Mouse (Mus musculus): ENCODE results near the gene Snap91. TPM values are rescaled to one million over a fixed set of nuclear protein-coding genes. Genes with fewer than 3 reads are reported as not detected.

Gene Snap91
- total and polyA plus RNA-seq, 2 experiments from 2014 or later = 161 to 247 TPM

- peaks cover 10% of the 10 kb centered on the region for H3K4me1 ChIP-seq (ENCODE audit: insufficient read depth, low read length)
- 1% methylated on average over 65 of the region's 75 CpGs for WGBS
- H3K36me3 ChIP-seq (ENCODE audit: insufficient read depth, low read length) = no peaks in the 10 kb centered on the region
- ATAC-seq (ENCODE audit: low FRiP score) (peak; percentile 35), DNase-seq (ENCODE audit: low spot score) (peak; percentile 48)
- H3K9me3 ChIP-seq (ENCODE audit: low read length) = no peaks in the 10 kb centered on the region
- TF ChIP-seq CTCF (IDR thresholded peaks at IDR 0.05) = no peak
- peak overlapping the region; percentile 95 for H3K27ac ChIP-seq (ENCODE audit: low read depth, low read length)
- H3K4me3 ChIP-seq (ENCODE audit: low read depth, low read length) = peak overlapping the region; percentile 92
- peak overlapping the region; percentile 77 for H3K4me2 ChIP-seq (ENCODE audit: low read depth, low read length, poor library complexity, severe bottlenecking)
- no peaks in the 10 kb centered on the region for H3K27me3 ChIP-seq (ENCODE audit: insufficient read depth, low read length)
- H3K9ac ChIP-seq (replicated peaks; ENCODE audit: low read length, poor library complexity, severe bottlenecking) = peak overlapping the region; percentile 90
Observed at GRCm38 (mm10) chr9:86879216-86880112, 990 bp downstream of the Snap91 start.

- peaks cover 10% of the 10 kb centered on the region for H3K4me1 ChIP-seq (ENCODE audit: insufficient read depth, low read length)
Observed at GRCm38 (mm10) chr9:86878716-86879115, 1.7 kb downstream of the Snap91 start.

GRCm38 (mm10) chr9:86873681-86874080 lies 6.8 kb downstream of the Snap91 start:
- H3K4me2 ChIP-seq (ENCODE audit: low read depth, low read length, poor library complexity, severe bottlenecking) = no peak overlapping the region

More at GRCm38 (mm10) chr9:86878716-86879115, 1.7 kb downstream of the Snap91 start:
- DNase-seq (ENCODE audit: low spot score) (no peak), ATAC-seq (ENCODE audit: low FRiP score) (no peak)
- Histone ChIP-seq H3K4me3 (ENCODE audit: low read depth, low read length) (peak overlapping the region; percentile 92), H3K27ac (ENCODE audit: low read depth, low read length) (peak overlapping the region; percentile 95; the same call in 1 of the 2 replicates), H3K4me2 (ENCODE audit: low read depth, low read length, poor library complexity, severe bottlenecking) (peak overlapping the region; percentile 77), H3K9ac (replicated peaks; ENCODE audit: low read length, poor library complexity, severe bottlenecking) (peak overlapping the region; percentile 90), H3K27me3 (ENCODE audit: insufficient read depth, low read length) (no peaks in the 10 kb centered on the region), H3K36me3 (ENCODE audit: insufficient read depth, low read length) (no peaks in the 10 kb centered on the region), H3K9me3 (ENCODE audit: low read length) (no peaks in the 10 kb centered on the region)
- no peak for TF ChIP-seq CTCF (IDR thresholded peaks at IDR 0.05)
- WGBS = 49% methylated on average over 6 of the region's 6 CpGs

GRCm38 (mm10) chr9:86869586-86870338 lies 10.7 kb downstream of the Snap91 start:
- no peaks in the 10 kb centered on the region for H3K27me3 ChIP-seq (ENCODE audit: insufficient read depth, low read length)
- no peaks in the 10 kb centered on the region for H3K9me3 ChIP-seq (ENCODE audit: low read length)
- ATAC-seq (ENCODE audit: low FRiP score) = no peak

More at GRCm38 (mm10) chr9:86873681-86874080, 6.8 kb downstream of the Snap91 start:
- H3K9me3 ChIP-seq (ENCODE audit: low read length) = no peaks in the 10 kb centered on the region
- DNase-seq (ENCODE audit: low spot score) = no peak
- no peaks in the 10 kb centered on the region for H3K27me3 ChIP-seq (ENCODE audit: insufficient read depth, low read length)
- WGBS = 91% methylated on average over 4 of the region's 4 CpGs
- no peak for TF ChIP-seq CTCF (IDR thresholded peaks at IDR 0.05)
- ATAC-seq (ENCODE audit: low FRiP score) = no peak
- peaks cover 5% of the 10 kb centered on the region for H3K36me3 ChIP-seq (ENCODE audit: insufficient read depth, low read length)
- peaks cover 10% of the 10 kb centered on the region for H3K4me1 ChIP-seq (ENCODE audit: insufficient read depth, low read length)
- H3K9ac ChIP-seq (replicated peaks; ENCODE audit: low read length, poor library complexity, severe bottlenecking) = no peak overlapping the region
- no peak overlapping the region for H3K27ac ChIP-seq (ENCODE audit: low read depth, low read length)
- no peak overlapping the region for H3K4me3 ChIP-seq (ENCODE audit: low read depth, low read length)

GRCm38 (mm10) chr9:86858101-86858500 lies 22.4 kb downstream of the Snap91 start:
- Histone ChIP-seq H3K9me3 (ENCODE audit: low read length) (no peaks in the 10 kb centered on the region), H3K27me3 (ENCODE audit: insufficient read depth, low read length) (no peaks in the 10 kb centered on the region), H3K9ac (replicated peaks; ENCODE audit: low read length, poor library complexity, severe bottlenecking) (no peak overlapping the region), H3K4me1 (ENCODE audit: insufficient read depth, low read length) (no peaks in the 10 kb centered on the region), H3K4me3 (ENCODE audit: low read depth, low read length) (no peak overlapping the region), H3K4me2 (ENCODE audit: low read depth, low read length, poor library complexity, severe bottlenecking) (no peak overlapping the region), H3K36me3 (ENCODE audit: insufficient read depth, low read length) (no peaks in the 10 kb centered on the region), H3K27ac (ENCODE audit: low read depth, low read length) (no peak overlapping the region)
- TF ChIP-seq CTCF (IDR thresholded peaks at IDR 0.05) = no peak
- DNase-seq (ENCODE audit: low spot score) = no peak
- ATAC-seq (ENCODE audit: low FRiP score) = no peak
- 87% methylated on average over 4 of the region's 4 CpGs for WGBS

More at GRCm38 (mm10) chr9:86869586-86870338, 10.7 kb downstream of the Snap91 start:
- Histone ChIP-seq H3K4me1 (ENCODE audit: insufficient read depth, low read length) (no peaks in the 10 kb centered on the region), H3K4me2 (ENCODE audit: low read depth, low read length, poor library complexity, severe bottlenecking) (no peak overlapping the region), H3K27ac (ENCODE audit: low read depth, low read length) (no peak overlapping the region), H3K9ac (replicated peaks; ENCODE audit: low read length, poor library complexity, severe bottlenecking) (no peak overlapping the region), H3K36me3 (ENCODE audit: insufficient read depth, low read length) (peaks cover 8% of the 10 kb centered on the region), H3K4me3 (ENCODE audit: low read depth, low read length) (no peak overlapping the region)
- DNase-seq (ENCODE audit: low spot score) = peak; percentile 13
- no peak for TF ChIP-seq CTCF (IDR thresholded peaks at IDR 0.05)
- WGBS = 54% methylated on average over 11 of the region's 11 CpGs

All from midbrain, postnatal 0 days (tissue).